Mouse (Mus musculus) lung, embryonic 16.5 days (tissue): ENCODE data around the gene Etl4. TPM values are rescaled to one million over a fixed set of nuclear protein-coding genes. Genes with fewer than 3 reads are reported as not detected.

Experiments used
- ATAC-seq: fragments of 200-750 bp; cut with Nextera tagmentation; 2 replicates; pipeline ENCODE4 v1.8.0; 2017; ENCODE audit warnings: low read depth, mild to moderate bottlenecking, moderate library complexity
- H3K27ac ChIP-seq: fragments of 300-500 bp; sonication (generic); 2 replicates; pipeline ENCODE4 v1.5.1; 2014; ENCODE audit warnings: mild to moderate bottlenecking, control low read depth, low read length
- H3K27me3 ChIP-seq: fragments of 300-500 bp; sonication (generic); 2 replicates; pipeline ENCODE4 v1.6.1; 2014; ENCODE audit warnings: low read depth, low read length, mixed read lengths; ENCODE audit not compliant: control insufficient read depth, insufficient read depth
- H3K36me3 ChIP-seq: fragments of 300-500 bp; sonication (generic); 2 replicates; pipeline ENCODE4 v1.6.1; 2014; ENCODE audit warnings: low read length; ENCODE audit not compliant: control insufficient read depth, insufficient read depth
- H3K4me1 ChIP-seq: fragments of 300-500 bp; sonication (generic); replicated peaks from 2 replicates; pipeline ENCODE4 v1.6.1; 2014; ENCODE audit warnings: low read length, mixed read lengths; ENCODE audit not compliant: control insufficient read depth, insufficient read depth
- H3K4me2 ChIP-seq: fragments of 300-500 bp; sonication (generic); 2 replicates; pipeline ENCODE4 v1.6.1; 2014; ENCODE audit warnings: low read depth, low read length, control low read depth
- H3K4me3 ChIP-seq: fragments of 300-500 bp; sonication (generic); 2 replicates; pipeline ENCODE4 v1.5.1; 2014; ENCODE audit warnings: mild to moderate bottlenecking, low read length, control low read depth
- H3K9ac ChIP-seq: fragments of 300-500 bp; sonication (generic); 2 replicates; pipeline ENCODE4 v1.6.1; 2014; ENCODE audit warnings: low read length, control low read depth
- H3K9me3 ChIP-seq: fragments of 300-500 bp; sonication (generic); 2 replicates; pipeline ENCODE4 v1.6.1; 2016; ENCODE audit warnings: low read length; ENCODE audit not compliant: control insufficient read depth
- WGBS: fragments of 180-500 bp; shearing (Covaris S2); extraction: QIAGEN DNeasy Blood & Tissue Kit; methylation state at CpG from one replicate; pipeline ENCODE4 v1.1.7; 2014; 5-methylcytosine and 5-hydroxymethylcytosine counted together
- microRNA-seq: library from miRNA; unstranded; fragments of <30 nt; microRNA quantifications from one replicate; pipeline ENCODE4, GENCODE M21; 2016
- polyA plus RNA-seq: library from polyadenylated mRNA; unstranded; fragments of >200 nt; fragmentation: Nextera tagmentation; extraction: Ambion mirVana; gene quantifications from 2 replicates; pipeline ENCODE4 v1.2.1, GENCODE M21; 2015

The Etl4 gene
- polyA plus RNA-seq, 1 experiment from 2014 or later: 28.2 TPM

GRCm38 (mm10) chr2:20849346-20849745 lies 939.8 kb downstream of the Etl4 start:
- Histone ChIP-seq H3K4me1 (no peaks in the 10 kb centered on the region), H3K4me2 (no peak overlapping the region), H3K36me3 (peaks cover 38% of the 10 kb centered on the region), H3K9me3 (no peaks in the 10 kb centered on the region), H3K4me3 (no peak overlapping the region), H3K27me3 (no peaks in the 10 kb centered on the region), H3K9ac (no peak overlapping the region), H3K27ac (no peak overlapping the region)
- 84% methylated on average over 18 of the region's 18 CpGs for WGBS
- ATAC-seq: no peak

Small RNA genes within 50 kb of the gene (microRNA-seq; reads per million reads assigned to microRNA genes)
- not detected for gene Gm44457
